Mouse (Mus musculus) CH12.LX (cell line): ENCODE data around the gene Hoxb1.

Source experiments
- BHLHE40 ChIP-seq: IDR thresholded peaks from 2 replicates; pipeline ENCODE4 v1.6.1; 2011; ENCODE audit warnings: mild to moderate bottlenecking, low read depth, low read length, improper control_type of control experiment
- CTCF ChIP-seq, 2 experiments: IDR thresholded peaks in 1 of 2; conservative IDR thresholded peaks in 1 of 2; 2 replicates each; pipeline ENCODE4 v1.5.1; 2011 to 2012; ENCODE audit warnings: low read depth in 2 of 2, low read length in 2 of 2, improper control_type of control experiment in 1 of 2, inconsistent platforms in 1 of 2, mild to moderate bottlenecking in 1 of 2, moderate library complexity in 1 of 2
- ELF1 ChIP-seq: IDR thresholded peaks from 2 replicates; pipeline ENCODE4 v1.6.1; 2014; ENCODE audit warnings: low read depth, mild to moderate bottlenecking, inconsistent platforms, low read length, improper control_type of control experiment
- EP300 ChIP-seq: IDR thresholded peaks from 2 replicates; pipeline ENCODE4 v1.6.1; 2011; ENCODE audit warnings: low read length, improper control_type of control experiment
- GABPA ChIP-seq: IDR thresholded peaks from 2 replicates; pipeline ENCODE4 v1.6.1; 2012; ENCODE audit warnings: low read depth, low read length, improper control_type of control experiment, inconsistent platforms; ENCODE audit not compliant: insufficient replicate concordance
- MAX ChIP-seq: IDR thresholded peaks from 2 replicates; pipeline ENCODE4 v1.6.1; 2011; ENCODE audit warnings: low read length, improper control_type of control experiment
- MAZ ChIP-seq: IDR thresholded peaks from 2 replicates; pipeline ENCODE4 v1.6.1; 2012; ENCODE audit warnings: low read depth, mild to moderate bottlenecking, inconsistent platforms, low read length, improper control_type of control experiment, moderate library complexity
- MYC ChIP-seq: IDR thresholded peaks from 2 replicates; pipeline ENCODE4 v1.6.1; 2011; ENCODE audit warnings: low read depth, mild to moderate bottlenecking, improper control_type of control experiment, low read length
- PAX5 ChIP-seq: IDR thresholded peaks from 2 replicates; pipeline ENCODE4 v1.6.1; 2012; ENCODE audit warnings: low read length, inconsistent platforms, mixed read lengths
- POLR2AphosphoS2 ChIP-seq: IDR thresholded peaks from 2 replicates; pipeline ENCODE4 v1.6.1; 2011; ENCODE audit warnings: low read depth, low read length, improper control_type of control experiment
- SMC3 ChIP-seq: IDR thresholded peaks from 2 replicates; pipeline ENCODE4 v1.6.1; 2011; ENCODE audit warnings: low read depth, low read length, improper control_type of control experiment
- UBTF ChIP-seq: IDR thresholded peaks from 2 replicates; pipeline ENCODE4 v1.6.1; 2012; ENCODE audit warnings: low read depth, mild to moderate bottlenecking, inconsistent platforms, low read length, improper control_type of control experiment, moderate library complexity

DNA sequence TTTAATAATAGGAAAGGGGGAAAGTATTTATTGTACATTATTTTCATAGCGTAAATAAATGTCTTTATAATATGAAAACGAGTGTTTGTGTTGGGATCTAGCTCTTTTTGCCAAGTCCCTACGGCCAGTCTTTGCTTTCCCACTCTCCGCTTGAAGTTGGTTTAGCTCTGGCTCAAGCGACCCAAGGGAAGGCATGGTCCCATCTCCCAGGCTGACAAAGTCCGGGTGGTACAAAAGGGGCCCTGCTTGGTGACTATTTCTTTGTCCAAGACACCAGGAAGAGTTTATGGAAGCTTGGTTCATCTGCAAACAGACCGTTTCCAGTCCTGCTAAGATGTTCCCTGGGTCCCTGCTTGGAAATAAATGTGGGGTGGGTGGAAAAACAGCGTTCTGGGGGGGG lies 11.6 kb upstream of the Hoxb1 start:
- TF ChIP-seq MYC (no peak), EP300 (no peak), BHLHE40 (no peak), MAZ (no peak), GABPA (no peak), CTCF (conservative IDR thresholded peaks at IDR 0.05 in 1 of 2, IDR thresholded peaks at IDR 0.05 in 1 of 2; ENCODE audit: low read depth in 2 of 2, low read length in 2 of 2) (no peak), POLR2AphosphoS2 (no peak), UBTF (no peak), PAX5 (no peak), MAX (no peak), ELF1 (no peak), SMC3 (no peak)
